Mouse (Mus musculus): ENCODE measurements around the gene Rab3d. TPM values are rescaled to one million over a fixed set of nuclear protein-coding genes. Genes with fewer than 3 reads are reported as not detected.
A peak's percentile ranks its signal among the peaks of the same experiment; 100 is the strongest.

The Rab3d gene
- polyA plus RNA-seq, 1 experiment from 2014 or later: 6.2 TPM

DNA sequence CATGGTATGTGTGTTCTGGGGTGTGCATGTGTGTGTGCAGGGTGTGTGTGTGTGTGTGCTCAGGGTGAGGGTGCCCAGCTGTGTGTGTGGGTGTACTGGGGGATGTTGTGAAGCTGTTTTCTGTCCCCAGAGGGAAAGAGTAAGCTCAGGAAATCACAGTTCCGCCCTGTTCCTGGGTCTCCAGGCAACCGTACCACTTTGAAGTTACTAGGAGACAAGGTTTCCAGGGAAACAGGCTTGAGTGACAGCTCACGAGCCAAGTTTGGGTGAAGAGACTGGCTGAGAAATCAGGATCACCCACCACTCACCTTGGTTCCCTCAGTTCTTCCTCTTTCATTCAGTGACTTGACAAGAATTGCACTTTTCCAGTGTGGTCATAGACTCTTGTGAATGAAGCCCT, 35.6 kb upstream of the Rab3d start:
- peaks cover 12% of the 10 kb centered on the region; the same call in 1 of the 2 replicates for H3K36me3 ChIP-seq
- H3K27me3 ChIP-seq (ENCODE audit: insufficient read depth, poor library complexity, severe bottlenecking): peaks cover 14% of the 10 kb centered on the region
- no peak for DNase-seq (ENCODE audit: low spot score)
- 4% methylated on average over 3 of the region's 3 CpGs for WGBS
- peaks cover 10% of the 10 kb centered on the region; the same call in 1 of the 2 replicates for H3K4me1 ChIP-seq
- H3K9me3 ChIP-seq: no peaks in the 10 kb centered on the region
- no peak overlapping the region for H3K4me3 ChIP-seq
- H3K27ac ChIP-seq: no peak overlapping the region

DNA sequence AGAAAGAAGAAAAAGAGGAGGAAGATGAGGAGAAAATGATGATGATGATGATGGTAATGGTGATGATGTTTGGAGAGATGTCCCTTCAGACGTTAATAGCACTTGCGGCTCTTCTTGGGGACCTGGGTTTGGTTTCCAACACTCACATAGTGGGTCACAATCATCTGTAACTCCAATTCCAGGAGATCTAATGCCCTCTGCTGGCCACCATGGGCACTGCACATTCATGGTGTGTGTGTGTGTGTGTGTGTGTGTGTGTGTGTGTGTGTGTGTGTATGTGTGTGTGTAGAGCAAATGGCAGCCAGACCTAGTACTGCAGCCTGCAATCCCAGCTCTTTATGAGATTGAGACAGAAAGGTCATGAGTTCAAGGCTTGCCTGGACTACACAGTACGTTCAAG, 34.0 kb upstream of the Rab3d start:
- H3K27me3 ChIP-seq (ENCODE audit: insufficient read depth, poor library complexity, severe bottlenecking): peaks cover 30% of the 10 kb centered on the region
- H3K9me3 ChIP-seq: no peaks in the 10 kb centered on the region
- no peak overlapping the region for H3K4me3 ChIP-seq
- H3K36me3 ChIP-seq: no peaks in the 10 kb centered on the region
- DNase-seq (ENCODE audit: low spot score): no peak
- WGBS: 78% methylated on average over 3 of the region's 3 CpGs
- H3K4me1 ChIP-seq: peaks cover 13% of the 10 kb centered on the region
- no peak overlapping the region for H3K27ac ChIP-seq

GRCm38 (mm10) chr9:21950322-21950721, 32.3 kb upstream of the Rab3d start:
- no peaks in the 10 kb centered on the region for H3K36me3 ChIP-seq
- H3K27ac ChIP-seq: no peak overlapping the region
- no peak for DNase-seq (ENCODE audit: low spot score)
- H3K4me1 ChIP-seq: peaks cover 6% of the 10 kb centered on the region
- H3K27me3 ChIP-seq (ENCODE audit: insufficient read depth, poor library complexity, severe bottlenecking): peaks cover 47% of the 10 kb centered on the region
- H3K4me3 ChIP-seq: no peak overlapping the region
- 13% methylated on average over 11 of the region's 11 CpGs for WGBS
- H3K9me3 ChIP-seq: no peaks in the 10 kb centered on the region

- H3K9me3 ChIP-seq: no peaks in the 10 kb centered on the region
- no peak overlapping the region for H3K27ac ChIP-seq
- 62% methylated on average over 6 of the region's 6 CpGs for WGBS
- peaks cover 10% of the 10 kb centered on the region for H3K4me1 ChIP-seq
- H3K36me3 ChIP-seq: no peaks in the 10 kb centered on the region
- H3K27me3 ChIP-seq (ENCODE audit: insufficient read depth, poor library complexity, severe bottlenecking): peaks cover 60% of the 10 kb centered on the region
- DNase-seq (ENCODE audit: low spot score): no peak
- no peak overlapping the region for H3K4me3 ChIP-seq
These were observed 30.8 kb upstream of the Rab3d start for GRCm38 (mm10) chr9:21948790-21949189.

DNA sequence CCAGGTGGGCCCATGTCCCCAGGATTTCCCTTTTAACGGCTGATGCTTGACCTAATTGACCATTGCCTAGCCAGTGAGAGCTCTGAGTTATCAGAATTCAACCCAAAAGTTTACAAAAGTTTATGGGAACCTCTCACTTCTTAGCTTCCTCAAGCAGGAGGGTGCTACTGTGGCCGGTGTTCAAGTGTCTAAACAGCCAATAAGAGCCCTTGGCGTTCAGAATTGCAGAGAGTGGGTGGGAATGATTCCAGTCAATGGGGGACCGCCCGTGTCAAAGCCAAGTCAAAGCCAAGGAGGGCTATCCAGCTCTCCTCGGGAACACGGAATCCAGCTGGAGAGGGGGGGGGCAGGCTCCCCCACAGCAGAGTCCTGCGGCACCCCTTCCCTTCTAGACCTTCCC, 30.2 kb upstream of the Rab3d start:
- Histone ChIP-seq H3K36me3 (no peaks in the 10 kb centered on the region), H3K27ac (no peak overlapping the region), H3K9me3 (no peaks in the 10 kb centered on the region), H3K4me3 (no peak overlapping the region), H3K4me1 (peaks cover 15% of the 10 kb centered on the region), H3K27me3 (ENCODE audit: insufficient read depth, poor library complexity, severe bottlenecking) (peaks cover 67% of the 10 kb centered on the region)
- 49% methylated on average over 8 of the region's 8 CpGs for WGBS
- no peak for DNase-seq (ENCODE audit: low spot score)

DNA sequence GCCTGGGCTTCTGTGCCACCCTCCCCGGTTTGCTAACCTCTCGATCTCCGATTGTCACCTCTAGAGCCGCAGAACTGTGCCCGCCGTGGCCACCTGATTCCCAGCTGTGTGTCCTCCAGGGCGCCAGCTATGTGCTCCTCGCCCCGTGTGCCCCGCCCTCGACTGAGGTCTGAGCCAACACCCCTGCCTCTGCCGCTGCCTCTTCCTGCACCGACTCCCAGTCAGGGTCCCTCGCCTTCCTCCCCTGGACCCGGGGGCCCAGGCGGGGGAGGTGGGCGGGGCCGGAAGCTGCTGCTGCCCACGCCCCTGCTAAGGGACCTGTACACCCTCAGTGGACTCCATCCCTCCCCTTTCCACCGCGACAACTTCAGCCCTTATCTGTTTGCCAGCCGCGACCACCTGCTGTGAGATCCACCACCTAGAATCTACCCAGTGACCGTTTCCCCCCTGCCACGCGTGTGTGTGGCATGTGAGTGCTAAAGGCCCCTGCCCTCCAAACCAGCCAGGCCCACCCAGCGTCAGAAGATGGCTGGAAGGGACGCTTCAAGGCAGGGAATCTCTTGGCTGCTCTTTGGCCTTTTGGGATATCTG, 29.6 kb upstream of the Rab3d start:
- H3K4me1 ChIP-seq: peaks cover 15% of the 10 kb centered on the region
- no peak overlapping the region for H3K27ac ChIP-seq
- H3K27me3 ChIP-seq (ENCODE audit: insufficient read depth, poor library complexity, severe bottlenecking): peaks cover 72% of the 10 kb centered on the region
- H3K4me3 ChIP-seq: peak overlapping the region; percentile 38
- H3K36me3 ChIP-seq: no peaks in the 10 kb centered on the region
- no peaks in the 10 kb centered on the region for H3K9me3 ChIP-seq
- DNase-seq (ENCODE audit: low spot score): no peak
- 4% methylated on average over 23 of the region's 28 CpGs for WGBS

- H3K36me3 ChIP-seq: no peaks in the 10 kb centered on the region
- H3K27ac ChIP-seq: no peak overlapping the region
- peaks cover 15% of the 10 kb centered on the region for H3K4me1 ChIP-seq
- H3K9me3 ChIP-seq: no peaks in the 10 kb centered on the region
- 15% methylated on average over 23 of the region's 23 CpGs for WGBS
- H3K4me3 ChIP-seq: peak overlapping the region; percentile 25; the same call in 1 of the 2 replicates
- DNase-seq (ENCODE audit: low spot score): peak; percentile 77
- peaks cover 66% of the 10 kb centered on the region for H3K27me3 ChIP-seq (ENCODE audit: insufficient read depth, poor library complexity, severe bottlenecking)
These were observed 26.3 kb upstream of the Rab3d start for GRCm38 (mm10) chr9:21944267-21944666.

GRCm38 (mm10) chr9:21943638-21944037, 25.6 kb upstream of the Rab3d start:
- WGBS: 38% methylated on average over 12 of the region's 12 CpGs
- H3K27me3 ChIP-seq (ENCODE audit: insufficient read depth, poor library complexity, severe bottlenecking): peaks cover 62% of the 10 kb centered on the region

DNA sequence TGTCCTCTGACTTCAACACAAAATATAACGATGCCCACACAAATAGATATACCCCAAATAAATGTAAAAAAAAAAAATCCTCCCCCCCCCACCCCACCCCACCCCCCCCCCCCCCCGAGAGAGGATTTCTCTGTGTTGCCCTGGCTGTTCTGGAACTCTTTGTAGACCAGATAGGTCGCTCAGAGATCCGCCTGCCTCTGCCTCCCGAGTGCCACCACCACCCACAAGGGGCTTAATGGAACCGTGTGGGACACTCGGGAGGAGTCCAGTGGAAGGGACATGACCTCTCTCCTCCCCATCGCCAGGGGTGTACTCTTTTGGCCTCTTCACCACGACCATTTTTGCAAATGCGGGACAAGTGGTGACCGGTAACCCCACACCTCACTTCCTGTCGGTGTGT, 25.1 kb upstream of the Rab3d start:
- Histone ChIP-seq H3K36me3 (no peaks in the 10 kb centered on the region), H3K4me3 (no peak overlapping the region), H3K9me3 (no peaks in the 10 kb centered on the region), H3K4me1 (peaks cover 15% of the 10 kb centered on the region), H3K27me3 (ENCODE audit: insufficient read depth, poor library complexity, severe bottlenecking) (peaks cover 56% of the 10 kb centered on the region), H3K27ac (no peak overlapping the region)
- DNase-seq (ENCODE audit: low spot score): no peak
- 67% methylated on average over 11 of the region's 12 CpGs for WGBS

More at GRCm38 (mm10) chr9:21943638-21944037, 25.6 kb upstream of the Rab3d start:
- Histone ChIP-seq H3K9me3 (no peaks in the 10 kb centered on the region), H3K4me1 (peaks cover 15% of the 10 kb centered on the region), H3K4me3 (no peak overlapping the region; the same call in 1 of the 2 replicates), H3K36me3 (no peaks in the 10 kb centered on the region), H3K27ac (no peak overlapping the region)
- DNase-seq (ENCODE audit: low spot score): no peak

- no peak overlapping the region for H3K27ac ChIP-seq
- H3K9me3 ChIP-seq: no peaks in the 10 kb centered on the region
- peaks cover 27% of the 10 kb centered on the region for H3K27me3 ChIP-seq (ENCODE audit: insufficient read depth, poor library complexity, severe bottlenecking)
- no peaks in the 10 kb centered on the region for H3K36me3 ChIP-seq
- H3K4me1 ChIP-seq: peaks cover 17% of the 10 kb centered on the region
- no peak for DNase-seq (ENCODE audit: low spot score)
- H3K4me3 ChIP-seq: no peak overlapping the region
- WGBS: 80% methylated on average over 4 of the region's 4 CpGs
These were observed 20.4 kb upstream of the Rab3d start for GRCm38 (mm10) chr9:21938234-21938855.

DNA sequence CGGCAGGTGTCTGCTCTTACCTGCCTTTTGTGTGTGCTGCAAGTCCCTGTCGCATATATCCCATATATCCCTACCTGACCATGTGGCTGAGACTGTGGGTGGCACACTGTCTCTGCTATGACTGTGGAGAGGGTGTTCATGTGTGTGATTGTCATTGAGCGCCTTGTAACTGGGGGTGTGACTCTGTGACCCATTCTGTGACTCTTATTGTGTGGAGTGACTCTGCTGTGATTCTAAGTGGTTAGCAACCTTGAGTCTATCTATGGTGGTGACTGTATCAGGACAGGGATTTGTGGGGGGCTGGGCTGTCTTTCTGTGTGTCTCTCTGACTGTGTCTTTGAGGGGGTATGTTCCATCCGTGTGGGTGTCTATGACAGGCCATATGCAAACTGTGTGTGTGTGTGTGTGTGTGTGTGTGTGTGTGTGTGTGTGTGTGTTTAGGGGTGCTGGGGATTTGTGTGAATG, 19.8 kb upstream of the Rab3d start:
- Histone ChIP-seq H3K27ac (no peak overlapping the region), H3K36me3 (no peaks in the 10 kb centered on the region), H3K4me3 (peak overlapping the region; percentile 71; the same call in 1 of the 2 replicates), H3K4me1 (peaks cover 22% of the 10 kb centered on the region), H3K9me3 (no peaks in the 10 kb centered on the region), H3K27me3 (ENCODE audit: insufficient read depth, poor library complexity, severe bottlenecking) (peaks cover 26% of the 10 kb centered on the region; the same call in 1 of the 2 replicates)
- DNase-seq (ENCODE audit: low spot score): no peak
- 83% methylated on average over 4 of the region's 4 CpGs for WGBS

- peak within 1 kb of the TSS; percentile 71 for H3K4me3 ChIP-seq
- WGBS: 2% methylated on average over 42 of the region's 43 CpGs
- peak within 1 kb of the TSS; percentile 79 for H3K27ac ChIP-seq
- DNase-seq (ENCODE audit: low spot score): peak; percentile 99
- peaks cover 23% of the 10 kb centered on the region for H3K4me1 ChIP-seq
- peaks cover 23% of the 10 kb centered on the region; the same call in 1 of the 2 replicates for H3K27me3 ChIP-seq (ENCODE audit: insufficient read depth, poor library complexity, severe bottlenecking)
- no peaks in the 10 kb centered on the region for H3K36me3 ChIP-seq
- H3K9me3 ChIP-seq: no peaks in the 10 kb centered on the region
These were observed 18.9 kb upstream of the Rab3d start, which contains the start of gene Plppr2 for GRCm38 (mm10) chr9:21936692-21937570. TSS of gene Plppr2 (plus strand) at chr9:21937033.

Data from heart, embryonic 10.5 days (tissue).